Comparison of ENCODE assay signal across 25 mouse cellular contexts in the genomic region with DNA sequence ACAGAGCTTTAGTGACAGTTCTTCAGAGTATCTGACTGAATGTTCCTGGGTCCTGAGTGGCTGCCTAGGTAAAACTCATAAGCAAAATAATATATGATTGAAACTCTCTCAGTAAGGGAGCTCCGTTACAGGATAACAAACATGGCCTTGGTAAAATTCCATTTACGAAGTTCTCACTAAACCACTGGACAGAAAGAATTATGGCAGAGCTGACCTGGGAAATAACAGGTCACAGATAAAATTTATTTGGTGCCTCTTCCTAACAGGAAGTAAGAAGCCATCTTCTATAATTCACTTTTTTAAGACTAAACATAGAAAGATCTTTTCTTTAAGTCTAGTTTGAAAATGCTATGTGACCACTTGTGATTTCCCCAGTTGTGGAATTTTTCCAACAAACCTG.
"Had no signal": no experiment of that assay in that cellular context is flagged by ENCODE, and none has a peak within 500 bp of the region (broad histone marks: within the 10 kb centered on the region; RNA-seq: fewer than 3 reads in every experiment).

No protein-coding gene starts in this region.

- H3K27ac ChIP-seq: gastrocnemius, adult 2 months; heart, embryonic 10.5 days; hindbrain, embryonic 10.5 days; hindbrain, embryonic 12.5 days; hindbrain, embryonic 14.5 days; left cerebral cortex, adult 2 months; limb, embryonic 10.5 days; limb, embryonic 12.5 days; liver, embryonic 13.5 days; liver, embryonic 15.5 days had no signal

- H3K4me1 ChIP-seq: hindbrain, embryonic 10.5 days; hindbrain, embryonic 12.5 days; limb, embryonic 10.5 days; limb, embryonic 12.5 days; liver, embryonic 13.5 days; liver, embryonic 15.5 days had no signal

- H3K9me3 ChIP-seq: heart, embryonic 12.5 days; hindbrain, embryonic 10.5 days; hindbrain, embryonic 12.5 days; limb, embryonic 10.5 days; liver, embryonic 13.5 days; liver, embryonic 15.5 days had no signal

- H3K9ac ChIP-seq: heart, embryonic 12.5 days; hindbrain, embryonic 12.5 days; hindbrain, embryonic 14.5 days; limb, embryonic 12.5 days; liver, embryonic 13.5 days; liver, embryonic 15.5 days; liver, postnatal 0 days had no signal

- H3K27me3 ChIP-seq: hindbrain, embryonic 12.5 days; limb, embryonic 12.5 days; liver, embryonic 13.5 days; liver, embryonic 15.5 days had no signal

- DNase-seq: gastrocnemius, adult 2 months; gastrocnemius, postnatal 10 days; gastrocnemius, postnatal 25 days; heart, adult 18-20 months; heart, postnatal 10 days; heart, postnatal 4 days; kidney, postnatal 4 days; liver; liver, embryonic 13.5 days; liver, postnatal 0 days had no signal

- H3K4me2 ChIP-seq: heart, embryonic 12.5 days; hindbrain, embryonic 12.5 days; hindbrain, embryonic 14.5 days; limb, embryonic 12.5 days; liver, embryonic 11.5 days; liver, embryonic 13.5 days; liver, embryonic 15.5 days had no signal

- H3K36me3 ChIP-seq: heart, embryonic 10.5 days; heart, embryonic 12.5 days; hindbrain, embryonic 10.5 days; hindbrain, embryonic 12.5 days; limb, embryonic 10.5 days; limb, embryonic 12.5 days; liver, embryonic 13.5 days; liver, embryonic 15.5 days had no signal

- H3K4me3 ChIP-seq: gastrocnemius, adult 2 months; heart, embryonic 10.5 days; heart, embryonic 12.5 days; hindbrain, embryonic 10.5 days; hindbrain, embryonic 12.5 days; layer of hippocampus, adult 2 months; left cerebral cortex, adult 2 months; limb, embryonic 10.5 days; limb, embryonic 12.5 days; liver, embryonic 13.5 days; liver, embryonic 15.5 days had no signal

- ATAC-seq: forebrain, embryonic 16.5 days; hindbrain, embryonic 16.5 days; inflammation-experienced regulatory T-cells, adult 6 months; intestine, postnatal 0 days; liver, postnatal 0 days had no signal
